Mouse (Mus musculus) G1E (cell line): ENCODE results near the gene Orai1.

Experiments used
- CTCF ChIP-seq: IDR thresholded peaks from 2 replicates; pipeline ENCODE4 v1.5.1; 2012; ENCODE audit warnings: low read depth, low read length, inconsistent platforms, mixed read lengths
- GATA1 ChIP-seq: IDR thresholded peaks from 2 replicates; pipeline ENCODE4 v1.6.1; 2012; ENCODE audit warnings: borderline replicate concordance, low read length, inconsistent platforms, mixed read lengths
- GATA2 ChIP-seq: IDR thresholded peaks from 2 replicates; pipeline ENCODE4 v1.6.1; 2012; ENCODE audit warnings: low read depth, low read length, inconsistent platforms, borderline replicate concordance
- POLR2AphosphoS5 ChIP-seq: IDR thresholded peaks from 2 replicates; pipeline ENCODE4 v1.6.1; 2012; ENCODE audit warnings: low read depth, low read length, inconsistent platforms; ENCODE audit not compliant: insufficient replicate concordance
- TAL1 ChIP-seq: conservative IDR thresholded peaks from 2 replicates; pipeline ENCODE4 v1.6.1; 2012; ENCODE audit warnings: low read depth, low read length, inconsistent platforms, mixed read lengths

GRCm38 (mm10) chr5:122989551-122990330 is 25.1 kb upstream of the Orai1 start, which contains the start of gene Kdm2b:
- TF ChIP-seq CTCF (no peak), GATA1 (no peak), TAL1 (no peak), POLR2AphosphoS5 (no peak), GATA2 (no peak)
